Mouse (Mus musculus) skeletal muscle tissue, adult 2 months (tissue): ENCODE measurements around the gene Mapk8.
"Not testable (repeated sequence)": the region's sequence is repeated elsewhere in the genome, so short reads cannot be mapped to it uniquely, and the experiment has no call there.

ENCODE experiments used
- DNase-seq: peaks from one replicate; pipeline ENCODE4 v3.0.0-alpha.2; 2012; ENCODE audit warnings: low read depth, low spot score

Mapk8 gene

GRCm38 (mm10) chr14:33447027-33447569, at the start of gene Mapk8:
Gene Mapk8 (minus strand): TSS chr14:33447158.
- DNase-seq, result peak; percentile 91

- no peak for DNase-seq
Observed at GRCm38 (mm10) chr14:33495226-33495625, 48.3 kb upstream of the Mapk8 start.

- DNase-seq, result no peak
Observed at GRCm38 (mm10) chr14:33487805-33488550, 41.0 kb upstream of the Mapk8 start.

- no peak for DNase-seq
Observed at GRCm38 (mm10) chr14:33481991-33482390, 35.0 kb upstream of the Mapk8 start.

GRCm38 (mm10) chr14:33476094-33476760, 29.3 kb upstream of the Mapk8 start:
- no peak for DNase-seq

GRCm38 (mm10) chr14:33474461-33474860, 27.5 kb upstream of the Mapk8 start:
- no peak for DNase-seq

- no peak for DNase-seq
Observed at GRCm38 (mm10) chr14:33471331-33471730, 24.4 kb upstream of the Mapk8 start, which contains the start of gene Frmpd2. Gene Frmpd2 (plus strand): TSS chr14:33471696.

- DNase-seq, result no peak
Observed at GRCm38 (mm10) chr14:33467766-33468165, 20.8 kb upstream of the Mapk8 start.

GRCm38 (mm10) chr14:33463658-33464057, 16.7 kb upstream of the Mapk8 start:
- DNase-seq, result no peak

- DNase-seq, result no peak
Observed at GRCm38 (mm10) chr14:33450331-33450730, 3.4 kb upstream of the Mapk8 start.

- DNase-seq, result no peak
Observed at GRCm38 (mm10) chr14:33449296-33449840, 2.4 kb upstream of the Mapk8 start.

- DNase-seq, result no peak
Observed at GRCm38 (mm10) chr14:33448276-33448675, 1.3 kb upstream of the Mapk8 start.

GRCm38 (mm10) chr14:33446561-33447023, 366 bp downstream of the Mapk8 start:
- DNase-seq, result peak; percentile 13

GRCm38 (mm10) chr14:33445962-33446361, 996 bp downstream of the Mapk8 start:
- DNase-seq, result no peak

- no peak for DNase-seq
Observed at GRCm38 (mm10) chr14:33443780-33444179, 3.2 kb downstream of the Mapk8 start.

- not testable (repeated sequence) for DNase-seq
Observed at GRCm38 (mm10) chr14:33432485-33432884, 14.5 kb downstream of the Mapk8 start.

- no peak for DNase-seq
Observed at GRCm38 (mm10) chr14:33424124-33424523, 22.8 kb downstream of the Mapk8 start.

- DNase-seq, result no peak
Observed at GRCm38 (mm10) chr14:33423003-33423402, 24.0 kb downstream of the Mapk8 start.

GRCm38 (mm10) chr14:33418311-33418909, 28.5 kb downstream of the Mapk8 start:
- no peak for DNase-seq

GRCm38 (mm10) chr14:33415746-33416145, 31.2 kb downstream of the Mapk8 start:
- no peak for DNase-seq

- DNase-seq, result no peak
Observed at GRCm38 (mm10) chr14:33402331-33402730, 44.6 kb downstream of the Mapk8 start.

- DNase-seq, result peak; percentile 13
Observed at GRCm38 (mm10) chr14:33400019-33400418, 46.9 kb downstream of the Mapk8 start.
